Mouse (Mus musculus) MEL (cell line): ENCODE measurements at regions not wholly inside any gene's neighbourhood (a gene's known extent, or its start where the extent isn't known, plus 50 kb on each side); places are given as distances from the start of the nearest gene placed in this dataset.

ENCODE experiments used
- DNase-seq: peaks from one replicate; pipeline ENCODE4 v3.0.0; 2011; ENCODE audit warnings: low read depth, low spot score
- H3K27ac ChIP-seq: 2 replicates; pipeline ENCODE4 v1.5.1; 2012; ENCODE audit warnings: low read depth, mild to moderate bottlenecking, control low read depth, low read length, moderate library complexity; ENCODE audit not compliant: control insufficient read depth
- H3K27me3 ChIP-seq, 2 experiments: fragments of 150-350 bp in 1 of 2; sonication (generic) in 1 of 2; 2 replicates each; pipeline ENCODE4 v1.6.1; 2012; ENCODE audit warnings: low read length in 2 of 2, mild to moderate bottlenecking in 2 of 2, improper control_type of control experiment in 1 of 2, moderate library complexity in 1 of 2; ENCODE audit not compliant: insufficient read depth in 2 of 2, control insufficient read depth in 1 of 2
- H3K36me3 ChIP-seq, 2 experiments: 2 replicates each; pipeline ENCODE4 v1.6.1; 2012 to 2014; ENCODE audit warnings: low read length in 2 of 2, improper control_type of control experiment in 1 of 2, inconsistent platforms in 1 of 2, mild to moderate bottlenecking in 1 of 2; ENCODE audit not compliant: insufficient read depth in 2 of 2, control insufficient read depth in 1 of 2
- H3K4me1 ChIP-seq, 2 experiments: fragments of 150-350 bp in 1 of 2; sonication (generic) in 1 of 2; 2 replicates each; pipeline ENCODE4 v1.6.1; 2012; ENCODE audit warnings: low read length in 2 of 2, improper control_type of control experiment in 1 of 2, mild to moderate bottlenecking in 1 of 2; ENCODE audit not compliant: insufficient read depth in 2 of 2, control insufficient read depth in 1 of 2
- H3K4me3 ChIP-seq, 2 experiments: fragments of 150-350 bp in 1 of 2; sonication (generic) in 1 of 2; 2 replicates each; pipeline ENCODE4 v1.5.1; 2012; ENCODE audit warnings: low read depth in 2 of 2, low read length in 2 of 2, mild to moderate bottlenecking in 2 of 2, moderate library complexity in 2 of 2, control low read depth in 1 of 2, improper control_type of control experiment in 1 of 2; ENCODE audit not compliant: control insufficient read depth in 1 of 2, insufficient read depth in 1 of 2
- H3K79me2 ChIP-seq: 2 replicates; pipeline ENCODE4 v1.6.1; 2012; ENCODE audit warnings: mild to moderate bottlenecking, low read length, moderate library complexity; ENCODE audit not compliant: control insufficient read depth, poor library complexity, insufficient read depth
- H3K9ac ChIP-seq: 2 replicates; pipeline ENCODE4 v1.6.1; 2012; ENCODE audit warnings: low read depth, mild to moderate bottlenecking, control low read depth, low read length, moderate library complexity; ENCODE audit not compliant: control insufficient read depth, poor library complexity, severe bottlenecking
- H3K9me3 ChIP-seq: fragments of 150-350 bp; sonication (generic); replicated peaks from 2 replicates; pipeline ENCODE4 v1.6.1; 2012; ENCODE audit warnings: mild to moderate bottlenecking, low read length, improper control_type of control experiment, moderate library complexity; ENCODE audit not compliant: insufficient read depth
- E2F4 ChIP-seq: IDR thresholded peaks from 2 replicates; pipeline ENCODE4 v1.6.1; 2011; ENCODE audit warnings: low read depth, low read length, improper control_type of control experiment, borderline replicate concordance
- MAZ ChIP-seq: IDR thresholded peaks from 2 replicates; pipeline ENCODE4 v1.6.1; 2012; ENCODE audit warnings: low read depth, mild to moderate bottlenecking, inconsistent platforms, low read length, improper control_type of control experiment
- MYC ChIP-seq: IDR thresholded peaks from 2 replicates; pipeline ENCODE4 v1.6.1; 2011; ENCODE audit warnings: low read depth, mild to moderate bottlenecking, low read length, improper control_type of control experiment, moderate library complexity
- POLR2AphosphoS2 ChIP-seq: IDR thresholded peaks from 2 replicates; pipeline ENCODE4 v1.6.1; 2011; ENCODE audit warnings: low read length, improper control_type of control experiment
- POLR2AphosphoS5 ChIP-seq: IDR thresholded peaks from 2 replicates; pipeline ENCODE4 v1.6.1; 2012; ENCODE audit warnings: low read depth, borderline replicate concordance, mild to moderate bottlenecking, inconsistent platforms, low read length, moderate library complexity, mixed read lengths
- SIN3A ChIP-seq: IDR thresholded peaks from 2 replicates; pipeline ENCODE4 v1.6.1; 2012; ENCODE audit warnings: low read length, improper control_type of control experiment, inconsistent platforms
- UBTF ChIP-seq: IDR thresholded peaks from 2 replicates; pipeline ENCODE4 v1.6.1; 2012; ENCODE audit warnings: low read depth, mild to moderate bottlenecking, inconsistent platforms, low read length, improper control_type of control experiment, moderate library complexity, borderline replicate concordance; ENCODE audit not compliant: insufficient read depth
- ZNF384 ChIP-seq: IDR thresholded peaks from 2 replicates; pipeline ENCODE4 v1.6.1; 2012; ENCODE audit warnings: low read depth, mild to moderate bottlenecking, inconsistent platforms, low read length, improper control_type of control experiment

GRCm38 (mm10) chr4:87294538-87294937 lies 64.3 kb upstream of the Slc24a2 start:
- H3K4me1 ChIP-seq: no peaks in the 10 kb centered on the region
- TF ChIP-seq POLR2AphosphoS2: no peak
- TF ChIP-seq UBTF: no peak
- TF ChIP-seq MYC: no peak
- no peak for TF ChIP-seq MAZ
- TF ChIP-seq E2F4: no peak
- no peak for TF ChIP-seq SIN3A
- TF ChIP-seq ZNF384: no peak
- no peak for TF ChIP-seq POLR2AphosphoS5
- no peaks in the 10 kb centered on the region for H3K9me3 ChIP-seq
- no peak overlapping the region for H3K9ac ChIP-seq
- no peaks in the 10 kb centered on the region for H3K36me3 ChIP-seq
- DNase-seq: no peak
- H3K27ac ChIP-seq: no peak overlapping the region
- H3K27me3 ChIP-seq: no peaks in the 10 kb centered on the region
- H3K4me3 ChIP-seq: no peak overlapping the region
- H3K79me2 ChIP-seq: no peaks in the 10 kb centered on the region
